Mouse (Mus musculus) megakaryocyte progenitor cell, adult 5-6 weeks (primary cell): ENCODE measurements at regions not wholly inside any gene's neighbourhood (a gene's known extent, or its start where the extent isn't known, plus 50 kb on each side); places are given as distances from the start of the nearest gene placed in this dataset.
A peak's percentile ranks its signal among the peaks of the same experiment; 100 is the strongest.
"Not testable (repeated sequence)": the region's sequence is repeated elsewhere in the genome, so short reads cannot be mapped to it uniquely, and the experiment has no call there.

Experiments used
- ATAC-seq: replicated peaks from 2 replicates; pipeline ENCODE4 v1.8.0; 2016; ENCODE audit warnings: mild to moderate bottlenecking, moderate TSS enrichment, inconsistent platforms; ENCODE audit not compliant: poor library complexity

DNA sequence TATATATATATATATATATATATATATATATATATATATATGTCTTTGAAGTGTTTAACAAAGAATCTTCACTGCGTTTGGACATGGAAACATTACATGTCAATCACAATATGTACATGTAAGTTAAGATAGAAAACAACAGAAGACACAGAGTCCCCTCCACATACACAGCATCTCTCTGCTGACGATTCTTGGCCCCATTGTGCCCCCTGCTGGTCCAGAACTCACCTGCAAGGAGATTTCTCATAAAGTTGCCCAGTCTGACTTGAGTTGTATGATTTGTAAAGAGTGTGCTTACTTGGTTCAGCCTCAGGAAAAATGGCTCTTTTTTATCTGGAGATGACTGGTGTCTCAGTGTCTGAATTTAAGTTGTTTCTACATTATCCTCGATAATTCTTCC lies 288.5 kb upstream of the Zfp386 start:
- ATAC-seq, result not testable (repeated sequence)

DNA sequence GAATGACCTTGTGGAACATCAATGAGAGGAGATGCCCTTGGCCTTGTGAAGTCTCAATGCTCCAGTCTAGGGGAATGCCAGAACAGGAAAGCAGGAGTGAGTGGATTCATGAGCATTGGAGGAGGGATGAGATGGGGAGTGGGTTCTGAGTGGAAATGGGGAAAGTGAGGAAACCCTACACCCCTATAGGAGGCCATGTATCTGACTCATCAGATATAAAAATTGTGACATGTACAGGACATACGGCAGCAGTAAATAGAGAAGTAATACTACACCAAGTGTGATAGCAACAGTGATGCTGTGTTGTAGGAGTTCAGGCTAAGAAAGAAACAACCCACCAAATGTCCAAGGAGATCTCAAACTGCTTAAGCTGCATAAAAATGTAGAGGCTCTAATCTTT lies 285.8 kb upstream of the Zfp386 start:
- peak; percentile 44; the same call in 1 of the 2 replicates for ATAC-seq

GRCm38 (mm10) chr12:115764939-115765479 lies 282.5 kb upstream of the Zfp386 start:
- ATAC-seq, result peak; percentile 72

DNA sequence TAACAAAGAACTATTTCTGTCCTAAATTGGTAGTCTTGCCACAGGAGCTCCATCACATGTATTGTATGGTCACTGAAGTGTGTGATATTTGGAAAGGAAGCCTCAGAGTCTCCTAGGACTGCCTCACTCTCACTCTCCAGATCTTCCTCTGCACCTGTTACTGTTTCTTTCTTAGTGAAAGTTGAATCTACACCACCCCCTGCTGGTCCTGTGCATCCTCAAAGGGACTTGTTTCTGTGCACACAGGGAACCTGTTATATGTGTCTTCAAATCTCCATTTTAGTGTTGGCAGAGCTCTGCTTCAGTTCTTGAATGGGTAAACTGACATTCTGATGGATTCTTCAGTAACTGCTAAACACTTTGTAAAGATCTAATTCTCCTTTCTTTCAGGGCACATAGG lies 276.3 kb upstream of the Zfp386 start:
- ATAC-seq, result not testable (repeated sequence)

DNA sequence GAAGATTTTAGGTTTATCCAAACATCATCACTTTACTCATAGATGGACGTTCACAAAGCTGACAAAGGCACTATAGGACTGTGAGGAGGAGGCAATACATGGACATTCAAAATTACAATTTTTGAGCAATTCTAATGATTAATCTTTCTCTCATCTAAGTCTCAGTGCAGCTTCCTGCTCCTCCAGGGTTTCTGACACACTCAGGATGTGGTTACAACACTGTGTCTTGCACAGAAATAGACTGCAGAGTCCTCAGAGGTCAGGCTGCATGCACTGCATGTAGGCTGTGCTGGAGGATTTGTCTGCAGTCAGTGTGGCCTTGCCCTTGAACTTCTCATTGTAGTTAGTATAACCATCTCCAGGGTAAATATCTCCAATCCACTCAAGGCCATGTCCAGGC lies 257.2 kb upstream of the Zfp386 start:
- ATAC-seq, result not testable (repeated sequence)

- ATAC-seq, result 0 out of 2 replicates have a peak, but pooled peaks have one; percentile 9
Observed at GRCm38 (mm10) chr12:115802499-115802898, 245.0 kb upstream of the Zfp386 start.

DNA sequence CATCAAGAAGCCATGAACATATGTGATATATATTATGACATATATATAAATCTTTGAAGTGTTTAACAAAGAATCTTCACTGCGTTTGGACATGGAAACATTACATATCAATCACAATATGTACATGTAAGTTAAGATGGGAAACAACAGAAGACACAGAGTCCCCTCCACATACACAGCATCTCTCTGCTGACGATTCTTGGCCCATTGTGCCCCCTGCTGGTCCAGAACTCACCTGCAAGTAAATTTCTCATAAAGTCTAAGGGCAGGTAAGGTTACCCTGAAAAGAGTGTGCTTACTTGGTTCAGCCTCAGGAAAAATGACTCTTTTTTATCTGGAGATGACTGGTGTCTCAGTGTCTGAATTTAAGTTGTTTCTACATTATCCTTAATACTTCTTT lies 243.8 kb upstream of the Zfp386 start:
- not testable (repeated sequence) for ATAC-seq

DNA sequence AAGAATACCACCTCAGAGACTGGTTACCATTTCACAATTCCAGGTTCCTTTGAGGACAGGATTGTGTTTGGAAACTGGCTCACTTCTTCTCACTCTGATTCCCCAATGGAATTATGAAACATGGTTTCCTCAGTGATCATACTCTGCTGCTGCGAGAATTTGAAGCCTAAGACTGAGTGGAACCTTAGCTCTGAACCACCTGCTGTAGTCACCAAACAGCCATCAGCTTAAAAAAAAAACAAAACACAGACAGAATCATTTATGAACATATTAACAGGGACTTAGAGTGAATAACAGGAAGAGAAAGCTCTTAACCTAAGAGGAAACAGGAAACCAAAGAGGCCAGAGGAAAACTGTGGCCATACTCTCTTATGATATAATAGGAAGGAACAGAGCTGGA lies 239.5 kb upstream of the Zfp386 start:
- peak; percentile 38 for ATAC-seq
